Mouse (Mus musculus) monocyte, adult 5-6 weeks (primary cell): ENCODE results near the gene Rbmy. TPM values are rescaled to one million over a fixed set of nuclear protein-coding genes. Genes with fewer than 3 reads are reported as not detected.
"Not testable (repeated sequence)": the region's sequence is repeated elsewhere in the genome, so short reads cannot be mapped to it uniquely, and the experiment has no call there.

Experiments used
- ATAC-seq: fragments of 153-309, 156-312 bp; replicated peaks from 2 replicates; pipeline ENCODE4 v1.8.0; 2017; ENCODE audit warnings: mild to moderate bottlenecking; ENCODE audit not compliant: low TSS enrichment, insufficient number of reproducible peaks, severe bottlenecking, poor library complexity, low FRiP score
- total RNA-seq: library from RNA; stranded (forward); fragments of 200-1000, 200-491, 200-594 nt; gene quantifications from 3 replicates; pipeline ENCODE4 v1.2.3, GENCODE M21; 2017

Gene Rbmy
- total RNA-seq: not detected in 3 replicates

DNA sequence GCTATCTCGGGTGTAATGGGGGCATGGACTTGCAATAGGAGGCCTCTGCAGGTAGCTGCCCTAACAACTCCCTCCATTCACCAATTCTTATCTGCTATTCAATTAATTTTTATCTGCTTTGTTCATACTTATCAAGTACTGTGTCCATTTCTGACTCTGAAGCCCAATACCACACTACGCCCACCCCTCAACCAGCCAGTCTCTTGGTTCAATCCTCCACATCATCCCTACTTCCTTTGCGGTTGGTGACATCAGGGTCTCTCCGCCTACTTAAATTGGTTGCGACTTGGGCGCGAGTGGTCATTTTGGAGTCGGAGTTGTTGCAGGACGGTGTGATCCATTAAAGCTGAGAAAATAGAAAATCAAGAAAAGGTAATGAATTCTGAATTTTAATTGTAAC, at the start of gene Rbmy, which contains the start of gene Gm10256:
TSS of gene Rbmy (plus strand) at position 301 of the 400 bp plus-strand sequence.
TSS of gene Gm10256 (plus strand) at position 320 of the 400 bp plus-strand sequence.
- ATAC-seq: not testable (repeated sequence)

DNA sequence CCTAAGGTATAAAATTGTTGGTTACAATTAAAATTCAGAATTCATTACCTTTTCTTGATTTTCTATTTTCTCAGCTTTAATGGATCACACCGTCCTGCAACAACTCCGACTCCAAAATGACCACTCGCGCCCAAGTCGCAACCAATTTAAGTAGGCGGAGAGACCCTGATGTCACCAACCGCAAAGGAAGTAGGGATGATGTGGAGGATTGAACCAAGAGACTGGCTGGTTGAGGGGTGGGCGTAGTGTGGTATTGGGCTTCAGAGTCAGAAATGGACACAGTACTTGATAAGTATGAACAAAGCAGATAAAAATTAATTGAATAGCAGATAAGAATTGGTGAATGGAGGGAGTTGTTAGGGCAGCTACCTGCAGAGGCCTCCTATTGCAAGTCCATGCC, 34.4 kb upstream of the Rbmy start, which contains the start of gene Gm4064:
TSS of gene Gm4064 (minus strand) at position 101 of the 400 bp plus-strand sequence.
- ATAC-seq: not testable (repeated sequence)

Other genes with a start within 250 kb of the Rbmy start
- not detected in 3 replicates for gene H2al2c, start 231.6 kb upstream of the Rbmy start, total RNA-seq
- gene Sry, start 167.0 kb upstream of the Rbmy start, total RNA-seq: not detected in 3 replicates
- not detected in 3 replicates for gene H2al2b, start 110.0 kb upstream of the Rbmy start, total RNA-seq
- gene Gm4064, start 34.5 kb upstream of the Rbmy start, total RNA-seq: not detected in 3 replicates
- gene Gm10256, start within 50 bp of the Rbmy start, total RNA-seq: not detected in 3 replicates
- gene Gm10352, start 70.3 kb downstream of the Rbmy start, total RNA-seq: not detected in 3 replicates
- gene Gm29289, start 101.9 kb downstream of the Rbmy start, total RNA-seq: not detected in 3 replicates